Mouse (Mus musculus): Measurements from ENCODE around the gene Arhgef15. TPM values are rescaled to one million over a fixed set of nuclear protein-coding genes. Genes with fewer than 3 reads are reported as not detected.
"Not testable (repeated sequence)": the region's sequence is repeated elsewhere in the genome, so short reads cannot be mapped to it uniquely, and the experiment has no call there.

Gene Arhgef15
- 3.7 and 4.2 TPM in 2 replicates for polyA plus RNA-seq (2014; fragmentation: Nextera tagmentation; extraction: Ambion mirVana)

DNA sequence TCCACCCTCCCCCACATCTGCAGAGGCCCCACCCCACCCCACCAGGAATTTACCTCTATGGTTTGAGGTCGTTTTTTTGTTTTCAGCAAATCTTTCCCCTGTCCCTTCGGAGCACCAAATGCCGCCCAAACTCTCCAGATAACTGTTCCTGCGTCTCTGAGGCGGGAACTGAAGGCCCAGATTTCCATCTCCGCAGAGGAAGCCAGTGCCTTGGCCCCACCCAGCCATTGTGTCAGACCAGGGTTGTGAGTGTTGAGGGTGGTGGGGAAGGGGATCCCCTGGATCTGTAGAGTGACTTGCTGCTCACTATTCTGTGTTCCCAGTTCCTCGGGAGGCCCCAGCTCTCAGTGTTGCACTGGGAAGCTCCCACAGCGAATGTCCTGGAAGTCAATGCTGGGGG lies at the start of gene Arhgef15:
TSS of gene Arhgef15 (minus strand) at position 173 of the 400 bp plus-strand sequence.
- H3K36me3 ChIP-seq (ENCODE audit: control insufficient read depth, insufficient read depth, low read length): no peaks in the 10 kb centered on the region
- 26% methylated on average over 8 of the region's 8 CpGs for WGBS
- no peak within 1 kb of the TSS for H3K4me2 ChIP-seq
- H3K4me1 ChIP-seq (ENCODE audit: control insufficient read depth, insufficient read depth, low read length): peaks cover 10% of the 10 kb centered on the region
- DNase-seq (ENCODE audit: low spot score, missing footprints): peak; percentile 79
- H3K4me3 ChIP-seq (ENCODE audit: low read depth, low read length): no peak within 1 kb of the TSS
- peaks cover 24% of the 10 kb centered on the region for H3K27me3 ChIP-seq (ENCODE audit: control insufficient read depth, insufficient read depth, low read length)
- no peak for ATAC-seq (ENCODE audit: low FRiP score)
- H3K9ac ChIP-seq (ENCODE audit: low read length): no peak within 1 kb of the TSS
- no peaks in the 10 kb centered on the region for H3K9me3 ChIP-seq (ENCODE audit: control insufficient read depth, low read length)
- no peak within 1 kb of the TSS for H3K27ac ChIP-seq (ENCODE audit: low read depth, low read length)

DNA sequence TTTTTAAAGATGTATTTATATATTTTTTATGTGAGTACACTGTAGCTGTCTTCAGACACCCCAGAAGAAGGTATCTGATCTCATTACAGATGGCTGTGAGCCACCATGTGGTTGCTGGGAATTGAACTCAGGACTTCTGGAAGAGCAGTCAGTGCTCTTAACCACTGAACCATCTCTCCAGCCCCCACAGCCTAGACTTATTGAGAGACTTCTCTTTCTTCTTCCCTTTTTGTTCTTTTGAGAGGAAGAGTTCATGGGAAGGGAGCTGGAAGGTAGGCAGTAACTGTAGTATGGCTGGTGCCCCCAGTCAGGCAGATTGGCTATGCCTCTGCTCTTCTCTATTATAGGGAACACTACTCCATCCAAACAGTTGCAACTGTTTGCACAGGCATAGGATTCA lies 49.3 kb upstream of the Arhgef15 start:
- not testable (repeated sequence) for H3K4me3 ChIP-seq (ENCODE audit: low read depth, low read length); H3K9me3 ChIP-seq (ENCODE audit: control insufficient read depth, low read length); H3K9ac ChIP-seq (ENCODE audit: low read length); ATAC-seq (ENCODE audit: low FRiP score); DNase-seq (ENCODE audit: low spot score, missing footprints); H3K36me3 ChIP-seq (ENCODE audit: control insufficient read depth, insufficient read depth, low read length); H3K27ac ChIP-seq (ENCODE audit: low read depth, low read length); H3K4me1 ChIP-seq (ENCODE audit: control insufficient read depth, insufficient read depth, low read length); H3K27me3 ChIP-seq (ENCODE audit: control insufficient read depth, insufficient read depth, low read length); H3K4me2 ChIP-seq

DNA sequence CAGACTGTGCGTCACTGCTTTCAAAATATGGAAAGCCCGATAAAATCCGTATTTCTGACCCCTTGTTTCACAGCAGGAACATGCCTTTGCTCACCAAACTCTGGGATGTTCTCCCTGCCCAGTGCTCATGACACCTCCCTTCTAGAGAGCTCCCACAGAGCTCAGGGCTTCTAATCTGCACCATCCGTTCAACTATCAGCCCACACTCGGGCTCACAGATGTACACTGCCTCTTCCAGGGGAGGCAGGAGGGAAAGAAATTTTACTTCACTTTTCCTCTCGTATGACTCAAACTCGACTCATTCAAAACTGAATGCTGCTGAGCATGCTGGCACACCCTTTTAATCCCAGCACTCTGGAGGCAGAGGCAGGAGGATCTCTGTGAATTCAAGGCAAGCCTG lies 47.9 kb upstream of the Arhgef15 start:
- Histone ChIP-seq H3K4me3 (ENCODE audit: low read depth, low read length) (no peak overlapping the region), H3K27me3 (ENCODE audit: control insufficient read depth, insufficient read depth, low read length) (no peaks in the 10 kb centered on the region), H3K9ac (ENCODE audit: low read length) (no peak overlapping the region), H3K36me3 (ENCODE audit: control insufficient read depth, insufficient read depth, low read length) (peaks cover 13% of the 10 kb centered on the region), H3K27ac (ENCODE audit: low read depth, low read length) (no peak overlapping the region), H3K9me3 (ENCODE audit: control insufficient read depth, low read length) (no peaks in the 10 kb centered on the region), H3K4me2 (no peak overlapping the region), H3K4me1 (ENCODE audit: control insufficient read depth, insufficient read depth, low read length) (no peaks in the 10 kb centered on the region; the same call in 1 of the 2 replicates)
- no peak for DNase-seq (ENCODE audit: low spot score, missing footprints)
- ATAC-seq (ENCODE audit: low FRiP score): no peak
- 91% methylated on average over 7 of the region's 7 CpGs for WGBS

DNA sequence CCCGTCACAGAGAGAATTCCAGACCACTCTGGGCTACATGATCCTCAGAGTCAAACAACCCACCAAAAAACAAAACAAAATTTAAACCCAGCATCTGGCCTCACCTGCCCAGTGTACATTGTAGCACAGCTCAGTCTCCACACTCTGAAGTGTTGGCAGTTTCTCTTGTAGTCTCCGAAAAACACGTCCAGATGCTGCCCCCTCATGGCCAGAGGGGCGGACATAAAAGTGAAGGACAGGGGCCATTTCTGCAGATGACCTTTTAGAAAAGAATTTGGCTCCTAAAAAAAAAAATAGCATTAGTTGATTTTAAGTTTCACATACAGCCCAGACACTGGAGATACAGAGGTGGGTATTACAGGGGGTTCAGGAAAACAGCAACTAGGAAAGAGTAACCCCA lies 46.3 kb upstream of the Arhgef15 start:
- H3K9me3 ChIP-seq (ENCODE audit: control insufficient read depth, low read length): no peaks in the 10 kb centered on the region
- no peak overlapping the region for H3K4me3 ChIP-seq (ENCODE audit: low read depth, low read length)
- no peak overlapping the region for H3K27ac ChIP-seq (ENCODE audit: low read depth, low read length)
- 70% methylated on average over 4 of the region's 4 CpGs for WGBS
- no peak overlapping the region for H3K4me2 ChIP-seq
- peaks cover 18% of the 10 kb centered on the region for H3K36me3 ChIP-seq (ENCODE audit: control insufficient read depth, insufficient read depth, low read length)
- no peak overlapping the region for H3K9ac ChIP-seq (ENCODE audit: low read length)
- H3K27me3 ChIP-seq (ENCODE audit: control insufficient read depth, insufficient read depth, low read length): no peaks in the 10 kb centered on the region
- ATAC-seq (ENCODE audit: low FRiP score) (no peak), DNase-seq (ENCODE audit: low spot score, missing footprints) (no peak)
- no peaks in the 10 kb centered on the region; the same call in 1 of the 2 replicates for H3K4me1 ChIP-seq (ENCODE audit: control insufficient read depth, insufficient read depth, low read length)

DNA sequence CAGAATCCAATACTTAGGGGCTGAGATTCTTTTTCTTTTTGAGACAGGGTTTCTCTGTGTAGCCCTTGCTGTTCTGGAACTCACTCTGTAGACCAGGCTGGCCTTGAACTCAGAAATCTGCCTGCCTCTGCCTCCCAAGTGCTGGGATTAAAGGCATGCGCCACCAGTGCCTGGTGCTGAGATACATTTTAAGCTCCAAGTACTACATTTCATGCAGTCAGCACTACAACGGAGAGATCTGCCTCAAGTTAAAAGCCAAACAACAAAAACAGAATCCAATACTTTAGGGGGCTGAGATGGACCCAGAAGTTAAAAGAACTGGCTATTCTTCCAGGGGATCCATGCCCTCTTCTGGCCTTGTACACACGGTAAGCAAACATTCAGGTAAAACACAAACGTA lies 45.5 kb upstream of the Arhgef15 start:
- peaks cover 23% of the 10 kb centered on the region for H3K36me3 ChIP-seq (ENCODE audit: control insufficient read depth, insufficient read depth, low read length)
- H3K27ac ChIP-seq (ENCODE audit: low read depth, low read length); DNase-seq (ENCODE audit: low spot score, missing footprints); H3K9ac ChIP-seq (ENCODE audit: low read length); H3K4me3 ChIP-seq (ENCODE audit: low read depth, low read length); H3K9me3 ChIP-seq (ENCODE audit: control insufficient read depth, low read length); H3K4me2 ChIP-seq; H3K27me3 ChIP-seq (ENCODE audit: control insufficient read depth, insufficient read depth, low read length); ATAC-seq (ENCODE audit: low FRiP score); H3K4me1 ChIP-seq (ENCODE audit: control insufficient read depth, insufficient read depth, low read length): not testable (repeated sequence)
- WGBS: 90% methylated on average over 4 of the region's 4 CpGs

DNA sequence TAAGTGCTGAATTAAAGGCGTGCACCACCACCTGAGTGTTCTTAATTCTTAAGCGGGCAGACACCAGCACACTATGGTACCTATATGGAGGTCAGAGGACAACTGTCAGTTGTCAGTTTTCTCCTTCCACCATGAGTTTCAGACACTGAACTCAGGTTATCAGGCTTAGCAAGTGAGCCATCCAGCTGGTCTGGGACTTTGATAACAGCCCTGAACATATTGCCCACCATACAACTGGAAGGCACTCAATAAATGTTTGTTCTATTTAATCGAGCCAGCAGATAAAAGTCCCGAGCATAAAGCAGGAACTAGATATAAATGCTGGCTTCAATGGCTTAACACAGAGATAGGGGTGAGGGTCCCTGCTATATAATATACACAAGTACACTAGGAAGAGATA lies 39.8 kb upstream of the Arhgef15 start:
- H3K4me3 ChIP-seq (ENCODE audit: low read depth, low read length): no peak overlapping the region
- no peak overlapping the region for H3K4me2 ChIP-seq
- H3K36me3 ChIP-seq (ENCODE audit: control insufficient read depth, insufficient read depth, low read length): peaks cover 52% of the 10 kb centered on the region
- H3K4me1 ChIP-seq (ENCODE audit: control insufficient read depth, insufficient read depth, low read length): no peaks in the 10 kb centered on the region
- no peak overlapping the region for H3K27ac ChIP-seq (ENCODE audit: low read depth, low read length)
- no peaks in the 10 kb centered on the region for H3K27me3 ChIP-seq (ENCODE audit: control insufficient read depth, insufficient read depth, low read length)
- WGBS: 92% methylated on average over 4 of the region's 4 CpGs
- H3K9me3 ChIP-seq (ENCODE audit: control insufficient read depth, low read length): no peaks in the 10 kb centered on the region
- no peak overlapping the region for H3K9ac ChIP-seq (ENCODE audit: low read length)
- ATAC-seq (ENCODE audit: low FRiP score) (no peak), DNase-seq (ENCODE audit: low spot score, missing footprints) (no peak)

DNA sequence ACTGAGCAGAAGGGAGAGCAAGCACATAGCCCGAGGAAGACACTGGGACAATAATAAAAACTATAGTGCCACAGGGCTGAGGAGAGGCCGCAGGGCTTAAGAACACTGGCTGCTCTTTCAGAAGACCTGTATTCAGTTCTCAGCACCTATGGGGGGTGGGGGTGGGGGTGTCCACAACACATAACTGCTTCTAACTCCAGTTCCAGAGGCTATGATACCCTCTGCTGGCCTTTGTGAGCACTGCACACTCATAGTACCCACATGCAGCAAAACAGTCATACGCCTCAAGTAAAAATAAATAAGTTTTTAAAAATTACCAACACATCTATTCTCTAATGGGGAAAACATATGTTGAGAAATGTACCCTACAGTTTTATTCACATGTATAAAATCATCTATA lies 37.1 kb upstream of the Arhgef15 start:
- H3K9me3 ChIP-seq (ENCODE audit: control insufficient read depth, low read length): no peaks in the 10 kb centered on the region
- no peak overlapping the region for H3K4me2 ChIP-seq
- WGBS: 93% methylated on average over 3 of the region's 3 CpGs
- H3K9ac ChIP-seq (ENCODE audit: low read length): no peak overlapping the region
- ATAC-seq (ENCODE audit: low FRiP score): no peak
- H3K27ac ChIP-seq (ENCODE audit: low read depth, low read length): no peak overlapping the region
- no peaks in the 10 kb centered on the region for H3K4me1 ChIP-seq (ENCODE audit: control insufficient read depth, insufficient read depth, low read length)
- no peak overlapping the region for H3K4me3 ChIP-seq (ENCODE audit: low read depth, low read length)
- no peaks in the 10 kb centered on the region for H3K27me3 ChIP-seq (ENCODE audit: control insufficient read depth, insufficient read depth, low read length)
- H3K36me3 ChIP-seq (ENCODE audit: control insufficient read depth, insufficient read depth, low read length): peaks cover 54% of the 10 kb centered on the region
- peak; percentile 72 for DNase-seq (ENCODE audit: low spot score, missing footprints)

DNA sequence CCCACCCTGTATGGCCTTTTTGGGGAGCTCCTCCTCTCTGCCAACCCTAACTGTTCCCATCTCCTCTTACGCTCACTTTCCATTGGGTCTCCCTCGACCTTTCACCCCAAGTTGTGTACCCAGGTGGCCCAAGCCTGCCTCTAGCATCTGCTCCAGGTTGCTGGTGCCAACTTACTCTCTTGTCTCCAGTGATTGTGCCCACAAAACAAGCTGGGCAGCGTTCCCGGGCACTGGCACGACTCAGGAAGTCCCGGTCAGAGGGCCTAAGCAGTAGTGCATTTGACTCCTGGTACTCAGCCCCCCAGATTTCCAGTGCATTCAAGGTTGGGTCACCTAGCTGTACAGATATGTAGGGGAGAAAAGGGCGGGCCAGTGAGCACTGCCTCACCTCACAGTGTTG lies 35.8 kb upstream of the Arhgef15 start:
- no peaks in the 10 kb centered on the region for H3K27me3 ChIP-seq (ENCODE audit: control insufficient read depth, insufficient read depth, low read length)
- peaks cover 57% of the 10 kb centered on the region for H3K36me3 ChIP-seq (ENCODE audit: control insufficient read depth, insufficient read depth, low read length)
- H3K27ac ChIP-seq (ENCODE audit: low read depth, low read length): no peak overlapping the region
- H3K4me1 ChIP-seq (ENCODE audit: control insufficient read depth, insufficient read depth, low read length): no peaks in the 10 kb centered on the region
- no peak overlapping the region for H3K4me3 ChIP-seq (ENCODE audit: low read depth, low read length)
- H3K9ac ChIP-seq (ENCODE audit: low read length): no peak overlapping the region
- ATAC-seq (ENCODE audit: low FRiP score): no peak
- peak; percentile 44 for DNase-seq (ENCODE audit: low spot score, missing footprints)
- WGBS: 90% methylated on average over 7 of the region's 7 CpGs
- H3K4me2 ChIP-seq: no peak overlapping the region
- H3K9me3 ChIP-seq (ENCODE audit: control insufficient read depth, low read length): no peaks in the 10 kb centered on the region

DNA sequence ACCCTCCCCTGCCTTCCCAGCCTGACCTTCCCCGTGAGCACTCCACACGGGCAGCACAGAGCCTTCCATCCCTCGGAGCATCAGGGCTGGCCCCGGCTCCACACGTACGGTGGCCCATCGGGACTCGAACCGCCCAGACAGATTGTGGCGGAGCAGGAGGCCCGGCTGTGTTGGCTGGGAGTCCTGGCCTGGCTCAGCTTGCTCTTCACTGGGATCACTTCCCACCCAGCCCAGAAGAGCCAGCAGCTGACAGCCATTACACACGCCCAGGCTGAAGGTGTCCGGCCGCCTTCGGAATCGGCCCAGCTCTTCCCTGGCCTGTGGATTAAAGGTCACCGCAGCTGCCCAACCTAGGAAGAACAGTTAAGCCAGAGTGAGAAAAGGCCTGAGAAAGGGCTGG lies 31.1 kb upstream of the Arhgef15 start:
- no peak overlapping the region for H3K4me2 ChIP-seq

More for the DNA sequence above, 31.1 kb upstream of the Arhgef15 start:
- WGBS: 98% methylated on average over 17 of the region's 17 CpGs
- H3K4me3 ChIP-seq (ENCODE audit: low read depth, low read length): no peak overlapping the region
- no peak for ATAC-seq (ENCODE audit: low FRiP score)
- no peak overlapping the region for H3K27ac ChIP-seq (ENCODE audit: low read depth, low read length)
- H3K9me3 ChIP-seq (ENCODE audit: control insufficient read depth, low read length): no peaks in the 10 kb centered on the region
- peak; percentile 19 for DNase-seq (ENCODE audit: low spot score, missing footprints)
- no peak overlapping the region for H3K9ac ChIP-seq (ENCODE audit: low read length)
- peaks cover 38% of the 10 kb centered on the region for H3K36me3 ChIP-seq (ENCODE audit: control insufficient read depth, insufficient read depth, low read length)
- H3K27me3 ChIP-seq (ENCODE audit: control insufficient read depth, insufficient read depth, low read length): no peaks in the 10 kb centered on the region
- H3K4me1 ChIP-seq (ENCODE audit: control insufficient read depth, insufficient read depth, low read length): no peaks in the 10 kb centered on the region
